Mouse (Mus musculus) C2C12 (cell line): ENCODE data around the gene Dcst2.

Experiments
- CTCF ChIP-seq: IDR thresholded peaks from one replicate; pipeline ENCODE4 v1.5.1; 2011; ENCODE audit not compliant: control insufficient read depth, insufficient read depth, insufficient read length
- MAX ChIP-seq: IDR thresholded peaks from one replicate; pipeline ENCODE4 v1.6.1; 2011; ENCODE audit warnings: mild to moderate bottlenecking, control low read depth

DNA sequence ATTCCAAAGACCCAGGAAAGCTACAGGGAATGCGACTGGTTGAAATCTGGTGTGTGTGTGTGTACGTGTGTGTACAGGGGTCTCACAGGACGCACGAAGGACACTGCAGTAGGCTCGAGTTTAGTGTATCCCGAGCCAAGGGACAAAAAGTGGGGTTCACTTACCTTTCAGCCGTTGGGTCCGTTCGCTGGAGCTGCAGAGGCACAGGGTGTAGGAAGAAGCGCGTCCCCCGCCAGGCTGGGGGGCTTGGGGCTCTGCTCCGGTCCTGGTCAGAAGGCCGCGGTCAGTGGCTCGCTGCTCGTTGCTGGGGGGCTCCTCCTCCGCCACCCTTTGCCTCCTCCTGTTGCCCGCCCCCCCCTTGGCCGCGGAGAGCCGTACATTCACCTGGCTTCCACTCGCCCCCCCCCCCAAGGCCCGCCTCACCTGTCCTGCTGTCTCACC, 31.1 kb downstream of the Dcst2 start:
- TF ChIP-seq CTCF = no peak
- no peak for TF ChIP-seq MAX
